Comparison of ENCODE assay signal across 9 mouse cellular contexts in the genomic region with DNA sequence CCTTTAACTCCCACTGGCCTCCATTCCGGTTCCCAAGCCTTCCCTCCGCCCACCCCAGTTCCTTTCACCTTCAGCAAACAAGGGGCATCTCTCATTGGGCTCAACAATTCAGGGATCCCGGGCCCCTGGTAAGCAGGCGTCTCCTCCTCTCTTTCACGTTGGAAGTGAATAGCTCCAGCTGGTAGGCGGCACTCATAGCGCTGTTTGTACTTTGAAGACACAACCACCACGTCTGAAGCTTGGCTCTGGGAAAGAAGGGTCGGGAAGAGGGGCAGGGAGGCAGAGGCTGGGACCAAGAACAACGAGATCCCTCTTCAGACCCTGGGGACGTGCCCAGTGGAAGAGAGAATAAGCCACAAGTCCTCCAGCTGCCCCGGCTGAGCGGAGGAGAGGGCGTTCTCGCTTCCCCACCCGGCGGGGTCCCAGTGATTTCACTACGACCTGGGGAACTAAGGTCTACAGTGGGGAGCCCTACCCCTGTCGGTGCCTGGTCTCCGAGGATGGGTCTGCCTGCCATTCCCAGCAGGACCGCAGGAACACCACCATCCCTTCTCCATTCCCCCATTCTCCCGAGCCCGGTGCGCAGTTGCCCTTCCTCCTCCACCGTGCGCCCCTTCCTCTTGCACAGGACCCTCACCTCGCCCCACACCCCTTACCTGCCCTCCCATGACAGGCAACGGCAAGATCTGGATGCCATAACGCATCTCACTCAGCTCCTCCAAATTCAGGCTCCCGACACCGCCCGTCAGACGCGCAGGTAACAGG. TPM values are rescaled to one million over a fixed set of nuclear protein-coding genes. Genes with fewer than 3 reads are reported as not detected.
DNase-seq lines count a peak whose midpoint lies in the region; ATAC-seq and TF ChIP-seq lines count a peak whose summit lies in the region.
"Had no signal": no experiment of that assay in that cellular context is flagged by ENCODE, and none has a peak within 500 bp of the region (broad histone marks: within the 10 kb centered on the region; RNA-seq: fewer than 3 reads in every experiment).

No protein-coding gene starts in this region.

- H3K36me3 ChIP-seq in heart, embryonic 10.5 days: peaks cover 35% of the 10 kb centered on the region
- H3K36me3 ChIP-seq in heart, postnatal 0 days (replicated peaks; ENCODE audit: control insufficient read depth, insufficient read depth, low read length): peaks cover 22% of the 10 kb centered on the region; the same call in 1 of the 2 replicates
- peaks cover 24% of the 10 kb centered on the region for H3K36me3 ChIP-seq in liver, embryonic 16.5 days (ENCODE audit: control insufficient read depth, insufficient read depth)

- no peak for DNase-seq in heart, embryonic 10.5 days (ENCODE audit: low spot score)
- no peak for DNase-seq in heart, postnatal 25 days (ENCODE audit: low spot score)
- peak; percentile 19 for DNase-seq in thymus, postnatal 0 days (ENCODE audit: low spot score)
- DNase-seq in thymus, postnatal 36 days: no peak
- no peak for DNase-seq in heart, postnatal 0 days (ENCODE audit: low spot score)
- no peak for DNase-seq in embryo, embryonic 9.5 days (ENCODE audit: extremely low spot score)
- DNase-seq in thymus, adult 18-20 months: no peak

- peak; percentile 8; the same call in 1 of the 2 replicates for ATAC-seq in heart, postnatal 0 days (ENCODE audit: insufficient read depth, low read depth)
- peak; percentile 4; the same call in 1 of the 2 replicates for ATAC-seq in liver, embryonic 16.5 days (ENCODE audit: low read depth)

- H3K27me3 ChIP-seq in heart, embryonic 10.5 days (ENCODE audit: insufficient read depth, poor library complexity, severe bottlenecking): no peaks in the 10 kb centered on the region
- H3K27me3 ChIP-seq in heart, postnatal 0 days (ENCODE audit: control insufficient read depth, insufficient read depth, low read length): no peaks in the 10 kb centered on the region
- no peaks in the 10 kb centered on the region for H3K27me3 ChIP-seq in liver, embryonic 16.5 days (ENCODE audit: control insufficient read depth, insufficient read depth, low read depth, low read length)
- H3K27me3 ChIP-seq: Patski had no signal

- WGBS in heart, embryonic 10.5 days: 4% methylated on average over 34 of the region's 34 CpGs
- WGBS in heart, postnatal 0 days: 3% methylated on average over 34 of the region's 34 CpGs
- 4% methylated on average over 34 of the region's 34 CpGs for WGBS in liver, embryonic 16.5 days (ENCODE audit: insufficient replicate concordance)

- peak overlapping the region; percentile 92 for H3K4me2 ChIP-seq in heart, postnatal 0 days (ENCODE audit: low read depth, low read length)
- H3K4me2 ChIP-seq in liver, embryonic 16.5 days (ENCODE audit: low read depth, low read length): peak overlapping the region; percentile 95

- peak overlapping the region; percentile 74 for H3K9ac ChIP-seq in heart, postnatal 0 days (replicated peaks; ENCODE audit: low read depth, low read length)
- peak overlapping the region; percentile 84 for H3K9ac ChIP-seq in liver, embryonic 16.5 days (ENCODE audit: low read depth, low read length)

- H3K4me3 ChIP-seq in heart, embryonic 10.5 days: peak overlapping the region; percentile 82
- peak overlapping the region; percentile 80 for H3K4me3 ChIP-seq in heart, postnatal 0 days (ENCODE audit: low read depth, low read length)
- peak overlapping the region; percentile 83 for H3K4me3 ChIP-seq in liver, embryonic 16.5 days (ENCODE audit: low read depth, low read length)

- peaks cover 20% of the 10 kb centered on the region for H3K4me1 ChIP-seq in heart, embryonic 10.5 days
- peaks cover 3% of the 10 kb centered on the region; the same call in 1 of the 2 replicates for H3K4me1 ChIP-seq in heart, postnatal 0 days (ENCODE audit: control insufficient read depth, insufficient read depth)
- H3K4me1 ChIP-seq in liver, embryonic 16.5 days (ENCODE audit: control insufficient read depth, low read depth, low read length): peaks cover 32% of the 10 kb centered on the region

- intact Hi-C loops in heart, postnatal 25 days (cut with DNase I): no loop called here

- TF ChIP-seq EP300 in heart, postnatal 0 days (IDR thresholded peaks at IDR 0.05; ENCODE audit: low read depth): no peak

- no peak for TF ChIP-seq CTCF in heart, postnatal 0 days (IDR thresholded peaks at IDR 0.05; ENCODE audit: low read depth)

- H3K27ac ChIP-seq in heart, embryonic 10.5 days: peak overlapping the region; percentile 77
- H3K27ac ChIP-seq in heart, postnatal 0 days (ENCODE audit: low read depth): no peak overlapping the region
- peak overlapping the region; percentile 45 for H3K27ac ChIP-seq in liver, embryonic 16.5 days (ENCODE audit: low read length)

- no peaks in the 10 kb centered on the region for H3K9me3 ChIP-seq in heart, embryonic 10.5 days
- H3K9me3 ChIP-seq in heart, postnatal 0 days (replicated peaks; ENCODE audit: control insufficient read depth, low read length): no peaks in the 10 kb centered on the region
- no peaks in the 10 kb centered on the region for H3K9me3 ChIP-seq in liver, embryonic 16.5 days (replicated peaks; ENCODE audit: control insufficient read depth, low read length)

RNA-seq across cellular contexts. Expression of a gene that starts 0.4 kb away (rescaled TPM):
- polyA plus RNA-seq in heart, embryonic 10.5 days (2016; fragmentation: Nextera tagmentation; extraction: Ambion mirVana): 44.4 and 48.8 TPM in 2 replicates
- total RNA-seq in heart, postnatal 25 days (2021): 10 to 100 TPM; 25.0 to 25.1 TPM
- 90.9 and 95.4 TPM in 2 replicates for polyA plus RNA-seq in thymus, postnatal 0 days (2015; fragmentation: Nextera tagmentation; extraction: Ambion mirVana)
- 39.8 and 45.2 TPM in 2 replicates for total RNA-seq in heart, postnatal 0 days (2014; rRNA removed; ENCODE audit: low replicate concordance)
- 36.0 and 40.0 TPM in 2 replicates for polyA plus RNA-seq in heart, postnatal 0 days (2015; fragmentation: Nextera tagmentation; extraction: Ambion mirVana)
- 58.9 and 65.6 TPM in 2 replicates for polyA plus RNA-seq in liver, embryonic 16.5 days (2015; fragmentation: Nextera tagmentation; extraction: Ambion mirVana)

RNA-seq across cellular contexts. Expression of a gene that starts 44.5 kb away (rescaled TPM):
- polyA plus RNA-seq in heart, embryonic 10.5 days (2016; fragmentation: Nextera tagmentation; extraction: Ambion mirVana): 1.5 and 3.6 TPM in 2 replicates
- total RNA-seq in heart, postnatal 25 days (2021): 1 to 10 TPM; 1.5 to 1.6 TPM
- polyA plus RNA-seq in thymus, postnatal 0 days (2015; fragmentation: Nextera tagmentation; extraction: Ambion mirVana): 39.2 and 48.6 TPM in 2 replicates
- total RNA-seq in heart, postnatal 0 days (2014; rRNA removed; ENCODE audit: low replicate concordance): 2.3 and 7.7 TPM in 2 replicates
- 0.72 and 0.82 TPM in 2 replicates for polyA plus RNA-seq in heart, postnatal 0 days (2015; fragmentation: Nextera tagmentation; extraction: Ambion mirVana)
- polyA plus RNA-seq in liver, embryonic 16.5 days (2015; fragmentation: Nextera tagmentation; extraction: Ambion mirVana): 18.7 and 24.3 TPM in 2 replicates

RNA-seq across cellular contexts. Expression of a gene that starts 45.4 kb away (rescaled TPM):
- 0.50 TPM in 1 of 2 replicates, not detected in the other for polyA plus RNA-seq in heart, embryonic 10.5 days (2016; fragmentation: Nextera tagmentation; extraction: Ambion mirVana)
- total RNA-seq in heart, postnatal 25 days (2021): 1 to 10 TPM; 5.9 to 7.3 TPM
- polyA plus RNA-seq in thymus, postnatal 0 days (2015; fragmentation: Nextera tagmentation; extraction: Ambion mirVana): 12.3 and 13.5 TPM in 2 replicates
- total RNA-seq in heart, postnatal 0 days (2014; rRNA removed; ENCODE audit: low replicate concordance): 1.4 and 1.7 TPM in 2 replicates
- 0.15 and 0.29 TPM in 2 replicates for polyA plus RNA-seq in heart, postnatal 0 days (2015; fragmentation: Nextera tagmentation; extraction: Ambion mirVana)
- 0.71 and 1.2 TPM in 2 replicates for polyA plus RNA-seq in liver, embryonic 16.5 days (2015; fragmentation: Nextera tagmentation; extraction: Ambion mirVana)

RNA-seq across cellular contexts. Expression of a gene that starts 50.4 kb away (rescaled TPM):
- 138 and 154 TPM in 2 replicates for polyA plus RNA-seq in heart, embryonic 10.5 days (2016; fragmentation: Nextera tagmentation; extraction: Ambion mirVana)
- total RNA-seq in heart, postnatal 25 days (2021): 10 to 100 TPM; 43.4 to 47.4 TPM
- 49.9 and 60.5 TPM in 2 replicates for polyA plus RNA-seq in thymus, postnatal 0 days (2015; fragmentation: Nextera tagmentation; extraction: Ambion mirVana)
- 104 and 117 TPM in 2 replicates for total RNA-seq in heart, postnatal 0 days (2014; rRNA removed; ENCODE audit: low replicate concordance)
- 73.5 and 79.9 TPM in 2 replicates for polyA plus RNA-seq in heart, postnatal 0 days (2015; fragmentation: Nextera tagmentation; extraction: Ambion mirVana)
- 87.4 and 96.7 TPM in 2 replicates for polyA plus RNA-seq in liver, embryonic 16.5 days (2015; fragmentation: Nextera tagmentation; extraction: Ambion mirVana)

RNA-seq across cellular contexts. Expression of a gene that starts 57.1 kb away (rescaled TPM):
- 1,495 and 2,024 TPM in 2 replicates for polyA plus RNA-seq in heart, embryonic 10.5 days (2016; fragmentation: Nextera tagmentation; extraction: Ambion mirVana)
- total RNA-seq in heart, postnatal 25 days (2021): 10 to 100 TPM; 76.1 to 83.3 TPM
- 889 and 1,028 TPM in 2 replicates for polyA plus RNA-seq in thymus, postnatal 0 days (2015; fragmentation: Nextera tagmentation; extraction: Ambion mirVana)
- 457 and 539 TPM in 2 replicates for total RNA-seq in heart, postnatal 0 days (2014; rRNA removed; ENCODE audit: low replicate concordance)
- polyA plus RNA-seq in heart, postnatal 0 days (2015; fragmentation: Nextera tagmentation; extraction: Ambion mirVana): 382 and 392 TPM in 2 replicates
- 293 and 317 TPM in 2 replicates for polyA plus RNA-seq in liver, embryonic 16.5 days (2015; fragmentation: Nextera tagmentation; extraction: Ambion mirVana)
